Mouse (Mus musculus): ENCODE results near the gene Wwp2. TPM values are rescaled to one million over a fixed set of nuclear protein-coding genes. Genes with fewer than 3 reads are reported as not detected.

Wwp2 gene
- polyA plus RNA-seq, 1 experiment from 2014 or later, result 75.2 TPM

GRCm38 (mm10) chr8:107556511-107556936 is 120.4 kb downstream of the Wwp2 start:
- DNase-seq (ENCODE audit: low spot score), result no peak

- peak; percentile 24 for DNase-seq (ENCODE audit: low spot score)
Observed at GRCm38 (mm10) chr8:107560820-107561536, 124.8 kb downstream of the Wwp2 start.

GRCm38 (mm10) chr8:107562164-107562563 is 126.0 kb downstream of the Wwp2 start:
- no peak for DNase-seq (ENCODE audit: low spot score)

DNA sequence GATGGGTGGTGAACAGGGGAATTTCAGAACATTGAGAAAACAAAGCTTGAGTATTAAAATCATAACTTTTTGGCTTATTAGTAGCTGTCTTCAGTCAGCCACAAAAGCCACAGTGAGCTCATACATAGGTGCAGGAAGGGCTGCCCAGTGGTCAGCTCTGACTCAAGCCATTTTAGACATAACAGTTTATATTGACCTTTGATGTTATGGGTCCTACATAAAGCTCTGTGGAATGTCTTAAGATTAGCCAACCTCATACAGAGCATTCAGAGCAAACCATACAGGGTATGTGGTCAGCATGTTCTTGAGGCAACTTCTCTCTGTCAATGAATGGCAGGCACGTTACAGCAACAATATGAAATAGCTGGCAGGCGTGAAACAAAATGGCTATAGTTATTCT is 134.9 kb downstream of the Wwp2 start:
- no peak for DNase-seq (ENCODE audit: low spot score)

- no peak for DNase-seq (ENCODE audit: low spot score)
Observed at GRCm38 (mm10) chr8:107571486-107572135, 135.4 kb downstream of the Wwp2 start.

GRCm38 (mm10) chr8:107572497-107572896 is 136.3 kb downstream of the Wwp2 start:
- DNase-seq (ENCODE audit: low spot score), result peak; percentile 69

- DNase-seq (ENCODE audit: low spot score), result peak; percentile 15
Observed at GRCm38 (mm10) chr8:107574771-107575170, 138.6 kb downstream of the Wwp2 start.

GRCm38 (mm10) chr8:107576702-107577101 is 140.5 kb downstream of the Wwp2 start:
- DNase-seq (ENCODE audit: low spot score), result peak; percentile 80

DNA sequence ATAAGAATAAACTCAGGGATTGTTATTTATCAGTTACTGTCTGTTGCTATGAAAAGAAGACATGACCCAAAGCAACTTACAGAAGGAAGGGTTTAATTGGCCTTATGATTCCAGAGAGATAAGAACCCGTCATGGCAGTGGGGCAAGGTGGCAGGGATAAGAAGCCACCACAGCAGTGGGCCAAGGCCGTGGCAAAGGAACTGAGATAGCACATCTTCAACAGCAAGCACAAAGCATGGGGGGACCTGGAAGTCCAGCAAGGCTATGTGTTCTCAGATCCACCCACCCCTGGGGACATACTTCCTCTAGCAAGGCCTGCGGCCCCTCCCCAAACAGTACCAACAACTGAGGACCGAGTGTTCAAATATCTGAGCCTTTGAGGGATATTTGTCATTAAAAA is 141.5 kb downstream of the Wwp2 start:
- DNase-seq (ENCODE audit: low spot score), result no peak

DNA sequence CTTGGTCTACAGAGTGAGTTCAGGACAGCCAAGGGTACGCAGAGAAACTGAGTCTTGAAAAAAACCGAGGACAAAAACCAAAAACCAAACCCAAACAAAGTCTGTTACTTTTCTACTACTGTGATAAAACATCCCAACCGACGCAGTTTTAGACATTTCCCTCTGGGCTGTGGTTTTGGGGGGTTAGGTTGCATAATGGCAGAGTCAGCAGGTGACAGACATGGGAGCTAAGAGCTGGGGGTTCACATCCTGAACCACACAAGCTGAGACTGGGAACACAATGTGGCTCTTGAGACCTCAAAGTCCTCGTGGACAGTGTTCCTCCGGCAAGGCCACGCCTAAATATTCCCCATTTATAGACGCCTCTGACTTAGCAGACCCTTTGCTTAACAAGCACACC is 142.0 kb downstream of the Wwp2 start:
- DNase-seq (ENCODE audit: low spot score), result peak; percentile 15

- DNase-seq (ENCODE audit: low spot score), result no peak
Observed at GRCm38 (mm10) chr8:107578541-107578940, 142.4 kb downstream of the Wwp2 start.

DNA sequence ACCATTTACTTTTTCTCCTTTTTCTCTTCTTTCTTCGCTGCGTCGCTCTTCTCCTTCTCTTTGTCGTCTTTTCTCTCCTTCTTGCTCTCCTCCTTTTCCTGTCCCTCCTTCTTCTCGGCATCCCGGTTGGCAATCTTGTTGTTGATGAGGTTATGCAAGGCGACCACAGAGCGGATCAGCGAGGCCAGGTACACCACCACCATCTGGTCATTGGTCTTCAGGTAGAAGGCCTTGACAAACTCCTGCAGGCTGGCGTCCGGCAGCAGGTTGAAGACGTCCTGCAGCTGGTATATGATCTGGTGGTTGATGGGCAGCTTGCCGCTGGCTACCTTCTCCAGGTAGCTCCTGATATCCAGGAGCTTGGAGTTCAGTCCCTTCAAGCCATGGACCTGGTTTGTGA is 144.7 kb downstream of the Wwp2 start:
- DNase-seq (ENCODE audit: low spot score), result no peak

DNA sequence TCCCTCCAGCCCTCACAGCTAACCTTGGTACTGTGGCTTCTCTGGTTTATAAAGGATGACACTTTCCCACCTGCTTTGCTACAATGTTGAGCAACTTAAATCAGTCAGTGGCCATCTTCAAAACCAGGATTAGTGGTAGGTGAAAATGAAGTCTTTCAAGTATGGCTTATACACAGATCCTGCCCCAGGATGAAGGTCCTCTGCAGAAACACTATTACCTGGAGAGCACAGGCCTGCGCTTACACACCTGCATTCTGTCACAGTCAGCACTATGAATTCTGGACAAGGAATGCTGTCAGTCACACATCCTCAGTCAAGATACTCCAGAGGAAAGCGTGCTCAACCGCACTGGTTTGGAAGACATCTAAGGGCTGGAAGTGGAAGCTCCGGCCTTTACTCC is 145.4 kb downstream of the Wwp2 start:
- no peak for DNase-seq (ENCODE audit: low spot score)

DNA sequence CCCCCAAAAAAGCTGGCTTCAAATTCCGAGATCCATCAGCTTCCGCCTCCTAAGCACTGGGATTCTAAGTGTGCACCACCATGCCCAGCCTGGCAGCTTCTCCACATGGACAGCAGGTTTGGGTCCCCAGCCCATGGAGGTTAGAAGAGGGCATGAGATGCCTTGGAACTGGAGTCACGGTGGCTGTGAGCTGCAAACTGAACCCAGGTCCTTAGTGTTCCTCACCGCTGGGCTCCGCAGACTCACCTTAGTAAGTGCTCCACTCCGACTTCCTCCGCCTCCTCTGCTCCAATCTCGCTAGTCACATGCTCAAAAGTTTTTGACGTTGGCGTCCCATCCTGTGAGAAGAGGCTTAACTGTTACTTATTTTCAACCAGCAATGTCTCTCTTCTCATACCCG is 146.0 kb downstream of the Wwp2 start:
- DNase-seq (ENCODE audit: low spot score), result no peak

DNA sequence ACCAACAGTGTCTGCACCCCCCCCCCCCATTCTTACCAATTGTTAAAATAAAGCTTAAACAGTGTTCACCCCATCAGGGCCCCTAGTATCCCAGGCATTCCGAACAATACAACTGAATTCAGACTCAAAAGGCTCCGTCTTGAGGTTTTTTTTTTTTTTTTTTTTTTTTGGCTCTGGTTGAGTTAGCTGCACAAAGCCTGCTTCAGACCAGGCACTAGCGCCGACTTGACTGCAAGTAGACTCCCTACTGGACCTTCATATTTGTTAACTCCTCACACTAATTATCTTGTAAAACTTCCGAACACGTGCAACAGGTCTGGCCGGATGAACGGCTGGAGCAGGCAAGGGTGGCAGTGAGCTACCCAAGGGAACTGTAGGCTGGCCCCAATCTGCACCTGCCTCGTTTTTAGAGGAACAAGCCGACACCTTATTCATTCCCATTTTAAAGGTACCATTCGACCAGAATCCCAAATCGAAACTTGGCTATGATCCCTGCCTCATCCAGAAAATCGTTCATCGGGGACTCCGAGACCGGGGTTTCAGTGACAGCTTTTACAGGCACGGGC is 151.3 kb downstream of the Wwp2 start:
- DNase-seq (ENCODE audit: low spot score), result no peak

- peak; percentile 94 for DNase-seq (ENCODE audit: low spot score)
Observed at GRCm38 (mm10) chr8:107587995-107588780, 152.0 kb downstream of the Wwp2 start, which contains the start of gene Psmd7. Gene Psmd7 (minus strand): TSS chr8:107588464.

DNA sequence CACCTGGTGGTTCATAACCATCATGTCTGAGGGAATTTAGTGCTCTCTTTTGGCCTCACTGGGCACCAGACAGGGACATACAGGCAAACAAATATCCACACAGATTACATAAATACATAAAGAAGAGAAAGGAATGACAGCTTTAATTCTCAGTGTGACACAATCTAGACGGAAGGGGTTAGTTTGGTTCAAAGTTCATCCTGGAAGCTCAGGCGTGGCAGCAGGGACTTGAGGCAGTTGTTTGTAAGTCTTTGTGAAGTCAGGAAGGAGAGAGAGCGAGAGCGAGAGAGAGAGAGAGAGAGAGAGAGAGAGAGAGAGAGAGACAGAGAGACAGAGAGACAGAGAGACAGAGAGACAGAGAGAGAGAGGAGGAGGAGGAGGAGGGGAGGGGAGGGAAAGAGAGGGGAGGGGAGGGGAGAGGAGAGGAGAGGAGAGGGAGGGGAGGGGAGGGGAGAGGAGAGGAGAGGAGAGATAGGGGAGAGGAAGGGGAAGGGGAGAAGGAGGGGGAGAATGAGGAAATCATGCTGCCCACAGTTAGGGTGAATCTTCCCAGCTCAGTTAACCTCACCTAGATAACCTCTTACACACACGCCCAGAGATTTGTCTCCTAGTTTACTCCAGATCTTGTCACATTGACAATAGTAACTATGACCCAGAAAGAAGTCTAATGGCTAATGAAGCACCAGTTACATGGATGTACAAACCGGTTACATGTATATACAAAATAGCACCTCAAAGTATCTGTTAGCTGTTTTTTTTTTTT is 158.0 kb downstream of the Wwp2 start:
- no peak for DNase-seq (ENCODE audit: low spot score)

GRCm38 (mm10) chr8:107594817-107595216 is 158.7 kb downstream of the Wwp2 start:
- no peak for DNase-seq (ENCODE audit: low spot score)

GRCm38 (mm10) chr8:107597731-107598130 is 161.6 kb downstream of the Wwp2 start:
- no peak for DNase-seq (ENCODE audit: low spot score)

DNA sequence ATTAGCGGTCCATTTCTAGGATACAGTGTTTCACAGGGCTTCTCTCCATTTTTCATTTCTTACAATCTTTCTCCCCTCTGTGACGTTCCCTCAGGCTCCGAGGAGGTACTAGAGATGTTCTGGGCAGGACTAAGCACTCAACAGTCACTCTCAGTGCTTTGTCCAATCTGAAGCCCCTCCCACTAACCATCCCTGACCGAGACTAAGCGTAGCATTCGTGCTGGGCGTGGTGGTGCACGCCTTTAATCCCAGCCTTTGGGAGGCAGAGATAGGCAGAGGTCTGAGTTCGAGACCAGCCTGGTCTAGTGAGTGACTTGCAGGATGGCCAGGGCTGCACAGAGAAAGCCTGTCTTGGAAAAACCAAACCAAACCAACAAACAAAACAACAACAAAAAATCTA is 163.5 kb downstream of the Wwp2 start:
- DNase-seq (ENCODE audit: low spot score), result no peak

GRCm38 (mm10) chr8:107603026-107603425 is 166.9 kb downstream of the Wwp2 start:
- DNase-seq (ENCODE audit: low spot score), result peak; percentile 67

Data from thymus, postnatal 0 days (tissue).